Mouse (Mus musculus) induced T-regulatory cell, adult 2 months (primary cell): ENCODE measurements around the gene Agpat3.

Experiments
- DNase-seq: peaks from one replicate; pipeline ENCODE4 v3.0.0-alpha.2; 2012; ENCODE audit warnings: low read depth

Agpat3 gene

GRCm38 (mm10) chr10:78255646-78256059, 96.6 kb downstream of the Agpat3 start:
- no peak for DNase-seq

- peak; percentile 43 for DNase-seq
These were observed 105.1 kb downstream of the Agpat3 start for GRCm38 (mm10) chr10:78247206-78247605.

GRCm38 (mm10) chr10:78246725-78247124, 105.6 kb downstream of the Agpat3 start:
- DNase-seq: no peak

GRCm38 (mm10) chr10:78245225-78245547, 107.1 kb downstream of the Agpat3 start:
- no peak for DNase-seq

- DNase-seq: peak; percentile 93
These were observed 107.7 kb downstream of the Agpat3 start, which contains the start of gene Trappc10 for GRCm38 (mm10) chr10:78244438-78245224. Gene Trappc10, minus strand, starts transcription at chr10:78244641.

- DNase-seq: no peak
These were observed 108.2 kb downstream of the Agpat3 start for GRCm38 (mm10) chr10:78244058-78244437.

GRCm38 (mm10) chr10:78238926-78239325, 113.4 kb downstream of the Agpat3 start:
- no peak for DNase-seq

GRCm38 (mm10) chr10:78238297-78238696, 114.0 kb downstream of the Agpat3 start:
- no peak for DNase-seq

- no peak for DNase-seq
These were observed 114.5 kb downstream of the Agpat3 start for GRCm38 (mm10) chr10:78237809-78238208.

GRCm38 (mm10) chr10:78236885-78237629, 115.2 kb downstream of the Agpat3 start:
- no peak for DNase-seq

- DNase-seq: no peak
These were observed 118.5 kb downstream of the Agpat3 start for GRCm38 (mm10) chr10:78233756-78234155.

- no peak for DNase-seq
These were observed 119.1 kb downstream of the Agpat3 start for GRCm38 (mm10) chr10:78233161-78233560.

- DNase-seq: peak; percentile 34
These were observed 119.8 kb downstream of the Agpat3 start for GRCm38 (mm10) chr10:78232301-78232980.

- no peak for DNase-seq
These were observed 123.7 kb downstream of the Agpat3 start for GRCm38 (mm10) chr10:78228560-78228928.

GRCm38 (mm10) chr10:78227875-78228559, 124.3 kb downstream of the Agpat3 start:
- DNase-seq: no peak

- no peak for DNase-seq
These were observed 128.2 kb downstream of the Agpat3 start for GRCm38 (mm10) chr10:78224136-78224535.

- DNase-seq: no peak
These were observed 129.4 kb downstream of the Agpat3 start for GRCm38 (mm10) chr10:78222908-78223307.

- DNase-seq: no peak
These were observed 131.0 kb downstream of the Agpat3 start for GRCm38 (mm10) chr10:78221315-78221714.

- no peak for DNase-seq
These were observed 132.8 kb downstream of the Agpat3 start for GRCm38 (mm10) chr10:78219528-78219927.
